Mouse (Mus musculus) MEL (cell line): ENCODE results near the gene Tex35. TPM values are rescaled to one million over a fixed set of nuclear protein-coding genes. Genes with fewer than 3 reads are reported as not detected.

Experiments used
- DNase-seq: peaks from one replicate; pipeline ENCODE4 v3.0.0; 2011; ENCODE audit warnings: low read depth, low spot score
- H3K27ac ChIP-seq: 2 replicates; pipeline ENCODE4 v1.5.1; 2012; ENCODE audit warnings: low read depth, mild to moderate bottlenecking, control low read depth, low read length, moderate library complexity; ENCODE audit not compliant: control insufficient read depth
- H3K27me3 ChIP-seq, 2 experiments: fragments of 150-350 bp in 1 of 2; sonication (generic) in 1 of 2; 2 replicates each; pipeline ENCODE4 v1.6.1; 2012; ENCODE audit warnings: low read length in 2 of 2, mild to moderate bottlenecking in 2 of 2, improper control_type of control experiment in 1 of 2, moderate library complexity in 1 of 2; ENCODE audit not compliant: insufficient read depth in 2 of 2, control insufficient read depth in 1 of 2
- H3K36me3 ChIP-seq, 2 experiments: 2 replicates each; pipeline ENCODE4 v1.6.1; 2012 to 2014; ENCODE audit warnings: low read length in 2 of 2, improper control_type of control experiment in 1 of 2, inconsistent platforms in 1 of 2, mild to moderate bottlenecking in 1 of 2; ENCODE audit not compliant: insufficient read depth in 2 of 2, control insufficient read depth in 1 of 2
- H3K4me1 ChIP-seq, 2 experiments: fragments of 150-350 bp in 1 of 2; sonication (generic) in 1 of 2; 2 replicates each; pipeline ENCODE4 v1.6.1; 2012; ENCODE audit warnings: low read length in 2 of 2, improper control_type of control experiment in 1 of 2, mild to moderate bottlenecking in 1 of 2; ENCODE audit not compliant: insufficient read depth in 2 of 2, control insufficient read depth in 1 of 2
- H3K4me3 ChIP-seq, 2 experiments: fragments of 150-350 bp in 1 of 2; sonication (generic) in 1 of 2; 2 replicates each; pipeline ENCODE4 v1.5.1; 2012; ENCODE audit warnings: low read depth in 2 of 2, low read length in 2 of 2, mild to moderate bottlenecking in 2 of 2, moderate library complexity in 2 of 2, control low read depth in 1 of 2, improper control_type of control experiment in 1 of 2; ENCODE audit not compliant: control insufficient read depth in 1 of 2, insufficient read depth in 1 of 2
- H3K79me2 ChIP-seq: 2 replicates; pipeline ENCODE4 v1.6.1; 2012; ENCODE audit warnings: mild to moderate bottlenecking, low read length, moderate library complexity; ENCODE audit not compliant: control insufficient read depth, poor library complexity, insufficient read depth
- H3K9ac ChIP-seq: 2 replicates; pipeline ENCODE4 v1.6.1; 2012; ENCODE audit warnings: low read depth, mild to moderate bottlenecking, control low read depth, low read length, moderate library complexity; ENCODE audit not compliant: control insufficient read depth, poor library complexity, severe bottlenecking
- H3K9me3 ChIP-seq: fragments of 150-350 bp; sonication (generic); replicated peaks from 2 replicates; pipeline ENCODE4 v1.6.1; 2012; ENCODE audit warnings: mild to moderate bottlenecking, low read length, improper control_type of control experiment, moderate library complexity; ENCODE audit not compliant: insufficient read depth
- BHLHE40 ChIP-seq: IDR thresholded peaks from 2 replicates; pipeline ENCODE4 v1.6.1; 2012; ENCODE audit warnings: low read depth, mild to moderate bottlenecking, inconsistent platforms, low read length, improper control_type of control experiment, borderline replicate concordance
- CHD1 ChIP-seq: IDR thresholded peaks from 2 replicates; pipeline ENCODE4 v1.6.1; 2012; ENCODE audit warnings: low read depth, mild to moderate bottlenecking, inconsistent platforms, low read length, improper control_type of control experiment
- CTCF ChIP-seq, 3 experiments: IDR thresholded peaks in 2 of 3; conservative IDR thresholded peaks in 1 of 3; 2 replicates each; pipeline ENCODE4 v1.5.1; 2011 to 2012; ENCODE audit warnings: low read length in 3 of 3, low read depth in 2 of 3, mild to moderate bottlenecking in 2 of 3, improper control_type of control experiment in 1 of 3, inconsistent platforms in 1 of 3, mixed read lengths in 1 of 3, moderate library complexity in 1 of 3; ENCODE audit not compliant: control insufficient read depth in 1 of 3, insufficient read depth in 1 of 3, poor library complexity in 1 of 3, severe bottlenecking in 1 of 3
- E2F4 ChIP-seq: IDR thresholded peaks from 2 replicates; pipeline ENCODE4 v1.6.1; 2011; ENCODE audit warnings: low read depth, low read length, improper control_type of control experiment, borderline replicate concordance
- ELF1 ChIP-seq: IDR thresholded peaks from 2 replicates; pipeline ENCODE4 v1.6.1; 2014; ENCODE audit warnings: low read depth, mild to moderate bottlenecking, inconsistent platforms, low read length, improper control_type of control experiment, moderate library complexity
- EP300 ChIP-seq, 2 experiments: IDR thresholded peaks; 2 replicates each; pipeline ENCODE4 v1.6.1; 2011; ENCODE audit warnings: improper control_type of control experiment in 2 of 2, low read length in 2 of 2, low read depth in 1 of 2, mild to moderate bottlenecking in 1 of 2
- GABPA ChIP-seq: IDR thresholded peaks from 2 replicates; pipeline ENCODE4 v1.6.1; 2012; ENCODE audit warnings: low read depth, mild to moderate bottlenecking, inconsistent platforms, low read length, improper control_type of control experiment, moderate library complexity
- GATA1 ChIP-seq: IDR thresholded peaks from 2 replicates; pipeline ENCODE4 v1.6.1; 2011; ENCODE audit warnings: low read depth, low read length, improper control_type of control experiment
- HCFC1 ChIP-seq: IDR thresholded peaks from 2 replicates; pipeline ENCODE4 v1.6.1; 2012; ENCODE audit warnings: low read depth, mild to moderate bottlenecking, inconsistent platforms, low read length, improper control_type of control experiment, moderate library complexity
- KAT2A ChIP-seq: conservative IDR thresholded peaks from 2 replicates; pipeline ENCODE4 v1.6.1; 2012; ENCODE audit warnings: low read depth, low read length, improper control_type of control experiment, inconsistent platforms
- MAX ChIP-seq: IDR thresholded peaks from 2 replicates; pipeline ENCODE4 v1.6.1; 2011; ENCODE audit warnings: low read length, improper control_type of control experiment
- MXI1 ChIP-seq: IDR thresholded peaks from 2 replicates; pipeline ENCODE4 v1.6.1; 2011; ENCODE audit warnings: mild to moderate bottlenecking, low read depth, low read length, improper control_type of control experiment
- MYB ChIP-seq: IDR thresholded peaks from 2 replicates; pipeline ENCODE4 v1.6.1; 2011; ENCODE audit warnings: mild to moderate bottlenecking, low read depth, low read length, improper control_type of control experiment
- MYC ChIP-seq: IDR thresholded peaks from 2 replicates; pipeline ENCODE4 v1.6.1; 2011; ENCODE audit warnings: low read depth, mild to moderate bottlenecking, low read length, improper control_type of control experiment, moderate library complexity
- NRF1 ChIP-seq: IDR thresholded peaks from 2 replicates; pipeline ENCODE4 v1.6.1; 2014; ENCODE audit warnings: low read depth, mild to moderate bottlenecking, inconsistent platforms, low read length, improper control_type of control experiment, moderate library complexity; ENCODE audit not compliant: poor library complexity, insufficient read depth, severe bottlenecking
- RAD21 ChIP-seq: IDR thresholded peaks from 2 replicates; pipeline ENCODE4 v1.6.1; 2011; ENCODE audit warnings: mild to moderate bottlenecking, low read depth, low read length, improper control_type of control experiment
- RCOR1 ChIP-seq: IDR thresholded peaks from 2 replicates; pipeline ENCODE4 v1.6.1; 2012; ENCODE audit warnings: low read depth, mild to moderate bottlenecking, inconsistent platforms, low read length, improper control_type of control experiment
- SIN3A ChIP-seq: IDR thresholded peaks from 2 replicates; pipeline ENCODE4 v1.6.1; 2012; ENCODE audit warnings: low read length, improper control_type of control experiment, inconsistent platforms
- SMC3 ChIP-seq: IDR thresholded peaks from 2 replicates; pipeline ENCODE4 v1.6.1; 2011; ENCODE audit warnings: low read depth, low read length, improper control_type of control experiment
- TAL1 ChIP-seq: IDR thresholded peaks from 2 replicates; pipeline ENCODE4 v1.6.1; 2012; ENCODE audit warnings: mild to moderate bottlenecking, inconsistent platforms, low read length, moderate library complexity, mixed read lengths
- TBP ChIP-seq: IDR thresholded peaks from 2 replicates; pipeline ENCODE4 v1.8.0; 2011; ENCODE audit warnings: low read depth, low read length, improper control_type of control experiment
- TCF12 ChIP-seq: IDR thresholded peaks from 2 replicates; pipeline ENCODE4 v1.6.1; 2014; ENCODE audit warnings: low read depth, mild to moderate bottlenecking, inconsistent platforms, low read length, improper control_type of control experiment, moderate library complexity
- UBTF ChIP-seq: IDR thresholded peaks from 2 replicates; pipeline ENCODE4 v1.6.1; 2012; ENCODE audit warnings: low read depth, mild to moderate bottlenecking, inconsistent platforms, low read length, improper control_type of control experiment, moderate library complexity, borderline replicate concordance; ENCODE audit not compliant: insufficient read depth
- ZC3H11A ChIP-seq: IDR thresholded peaks from 2 replicates; pipeline ENCODE4 v1.6.1; 2012; ENCODE audit warnings: low read depth, mild to moderate bottlenecking, inconsistent platforms, low read length, improper control_type of control experiment
- ZKSCAN1 ChIP-seq: IDR thresholded peaks from 2 replicates; pipeline ENCODE4 v1.6.1; 2012; ENCODE audit warnings: low read depth, mild to moderate bottlenecking, inconsistent platforms, low read length, improper control_type of control experiment, moderate library complexity
- ZMIZ1 ChIP-seq: IDR thresholded peaks from 2 replicates; pipeline ENCODE4 v1.6.1; 2012; ENCODE audit warnings: low read depth, mild to moderate bottlenecking, inconsistent platforms, low read length, improper control_type of control experiment, moderate library complexity
- polyA plus RNA-seq, 2 experiments: library from polyadenylated mRNA; stranded (reverse) in 1 of 2; unstranded in 1 of 2; fragments of >175 nt in 1 of 2; fragments of >200 nt in 1 of 2; gene quantifications; 2 replicates each; pipeline versions ENCODE4 v1.2.1 to v1.2.4; 2012; ENCODE audit warnings: low replicate concordance in 2 of 2, low read depth in 1 of 2; ENCODE audit not compliant: insufficient read length in 2 of 2, insufficient read depth in 1 of 2, missing spikeins in 1 of 2
- total RNA-seq: library from RNA; depleted of rRNA; stranded (reverse); fragments of 300-350 nt; gene quantifications from 2 replicates; pipeline ENCODE4 v1.2.3, GENCODE M21; 2012

Gene Tex35
- total and polyA plus RNA-seq, 3 experiments = not detected

- DNase-seq = no peak
- Histone ChIP-seq H3K9ac (no peak overlapping the region), H3K9me3 (no peaks in the 10 kb centered on the region), H3K27ac (no peak overlapping the region), H3K27me3 (0 out of 4 replicates have a peak, but pooled peaks cover 0 to 1% of the 10 kb centered on the region in 2 experiments), H3K36me3 (no peaks in the 10 kb centered on the region), H3K4me1 (no peaks in the 10 kb centered on the region), H3K79me2 (no peaks in the 10 kb centered on the region), H3K4me3 (no peak overlapping the region)
- TF ChIP-seq UBTF (no peak), HCFC1 (no peak), RAD21 (no peak), BHLHE40 (no peak), RCOR1 (no peak), ZKSCAN1 (no peak), MYB (no peak), SIN3A (no peak), MYC (no peak), ZC3H11A (no peak), SMC3 (no peak), TBP (no peak), CTCF (IDR thresholded peaks at IDR 0.05 in 2 of 3, conservative IDR thresholded peaks at IDR 0.05 in 1 of 3; ENCODE audit: control insufficient read depth in 1 of 3, insufficient read depth in 1 of 3, low read depth in 2 of 3, low read length in 3 of 3, poor library complexity in 1 of 3, severe bottlenecking in 1 of 3) (no peak; a peak in 1 of 6 replicates), MXI1 (no peak), GABPA (no peak), ZMIZ1 (no peak), CHD1 (no peak), ELF1 (no peak), TCF12 (no peak), GATA1 (no peak)
Observed at GRCm38 (mm10) chr1:157092140-157092539, 16.3 kb downstream of the Tex35 start.

- Histone ChIP-seq H3K27ac (no peak overlapping the region), H3K36me3 (no peaks in the 10 kb centered on the region), H3K27me3 (peaks cover 0 to 1% of the 10 kb centered on the region in 2 experiments; a peak in 1 of 4 replicates), H3K9me3 (no peaks in the 10 kb centered on the region), H3K9ac (no peak overlapping the region), H3K79me2 (no peaks in the 10 kb centered on the region), H3K4me3 (no peak overlapping the region), H3K4me1 (no peaks in the 10 kb centered on the region)
- DNase-seq = no peak
- no peak for TF ChIP-seq CHD1
- no peak for TF ChIP-seq TAL1
- no peak for TF ChIP-seq MAX
- TF ChIP-seq GATA1 = no peak
- no peak for TF ChIP-seq TBP
- no peak for TF ChIP-seq NRF1
- no peak for TF ChIP-seq ZKSCAN1
- no peak for TF ChIP-seq RCOR1
- TF ChIP-seq KAT2A = no peak
- no peak for TF ChIP-seq SMC3
- no peak for TF ChIP-seq SIN3A
- no peak for TF ChIP-seq E2F4
- no peak for TF ChIP-seq CTCF (IDR thresholded peaks at IDR 0.05 in 2 of 3, conservative IDR thresholded peaks at IDR 0.05 in 1 of 3; ENCODE audit: control insufficient read depth in 1 of 3, insufficient read depth in 1 of 3, low read depth in 2 of 3, low read length in 3 of 3, poor library complexity in 1 of 3, severe bottlenecking in 1 of 3)
- TF ChIP-seq EP300 (IDR thresholded peaks at IDR 0.05; ENCODE audit: low read depth in 1 of 2, low read length in 2 of 2) = no peak
Observed at GRCm38 (mm10) chr1:157090835-157091234, 17.6 kb downstream of the Tex35 start.
